Mouse (Mus musculus) limb, embryonic 11.5 days (tissue): ENCODE data around the gene Cited2. TPM values are rescaled to one million over a fixed set of nuclear protein-coding genes. Genes with fewer than 3 reads are reported as not detected.

ENCODE experiments used
- ATAC-seq: fragments of 200-750 bp; cut with Nextera tagmentation; 2 replicates; pipeline ENCODE4 v1.8.0; 2017; ENCODE audit warnings: low read depth; ENCODE audit not compliant: insufficient number of reproducible peaks, low FRiP score, low TSS enrichment
- DNase-seq: peaks from one replicate; pipeline ENCODE4 v3.0.0-alpha.2; 2015; ENCODE audit warnings: low spot score
- H3K27ac ChIP-seq: fragments of 300-500 bp; sonication (generic); replicated peaks from 2 replicates; pipeline ENCODE4 v1.5.1; 2014; ENCODE audit warnings: low read depth, mild to moderate bottlenecking, low read length
- H3K27me3 ChIP-seq: fragments of 300-500 bp; sonication (generic); 2 replicates; pipeline ENCODE4 v1.6.1; 2014; ENCODE audit warnings: mild to moderate bottlenecking, low read length, mixed read lengths; ENCODE audit not compliant: control insufficient read depth, insufficient read depth
- H3K36me3 ChIP-seq: fragments of 300-500 bp; sonication (generic); 2 replicates; pipeline ENCODE4 v1.6.1; 2014; ENCODE audit warnings: mild to moderate bottlenecking, low read length, moderate library complexity, mixed read lengths; ENCODE audit not compliant: control insufficient read depth, insufficient read depth
- H3K4me1 ChIP-seq: fragments of 300-500 bp; sonication (generic); 2 replicates; pipeline ENCODE4 v1.6.1; 2014; ENCODE audit warnings: low read length, mixed read lengths; ENCODE audit not compliant: control insufficient read depth, insufficient read depth
- H3K4me2 ChIP-seq: fragments of 300-500 bp; sonication (generic); 2 replicates; pipeline ENCODE4 v1.6.1; 2014; ENCODE audit warnings: low read depth, mild to moderate bottlenecking, moderate library complexity; ENCODE audit not compliant: severe bottlenecking
- H3K4me3 ChIP-seq: fragments of 300-500 bp; sonication (generic); 2 replicates; pipeline ENCODE4 v1.5.1; 2014; ENCODE audit warnings: low read depth, low read length
- H3K9ac ChIP-seq: fragments of 300-500 bp; sonication (generic); 2 replicates; pipeline ENCODE4 v1.6.1; 2014; ENCODE audit warnings: mild to moderate bottlenecking, low read length
- H3K9me3 ChIP-seq: fragments of 300-500 bp; sonication (generic); 2 replicates; pipeline ENCODE4 v1.6.1; 2016; ENCODE audit warnings: low read length; ENCODE audit not compliant: control insufficient read depth
- WGBS: fragments of 180-500 bp; shearing (Covaris S2); extraction: QIAGEN DNeasy Blood & Tissue Kit; methylation state at CpG from one replicate; pipeline ENCODE4 v1.1.7; 2014; 5-methylcytosine and 5-hydroxymethylcytosine counted together
- polyA plus RNA-seq: library from polyadenylated mRNA; unstranded; fragments of >200 nt; fragmentation: Nextera tagmentation; extraction: Ambion mirVana; gene quantifications from 2 replicates; pipeline ENCODE4 v1.2.1, GENCODE M21; 2014

The Cited2 gene
- polyA plus RNA-seq, 1 experiment from 2014 or later, result 73.1 TPM

- DNase-seq (no peak), ATAC-seq (no peak)
- H3K4me2 ChIP-seq, result peak overlapping the region; percentile 75; the same call in 1 of the 2 replicates
- no peaks in the 10 kb centered on the region for H3K27me3 ChIP-seq
- H3K4me1 ChIP-seq, result peaks cover 2% of the 10 kb centered on the region; the same call in 1 of the 2 replicates
- 84% methylated on average over 8 of the region's 8 CpGs for WGBS
- H3K36me3 ChIP-seq, result peaks cover 2% of the 10 kb centered on the region; the same call in 1 of the 2 replicates
- H3K27ac ChIP-seq, result peak overlapping the region; percentile 99
- peak overlapping the region; percentile 93; the same call in 1 of the 2 replicates for H3K4me3 ChIP-seq
- no peaks in the 10 kb centered on the region for H3K9me3 ChIP-seq
- no peak overlapping the region for H3K9ac ChIP-seq
Measured at GRCm38 (mm10) chr10:17720891-17721601, 2.0 kb upstream of the Cited2 start.

- H3K9me3 ChIP-seq, result no peaks in the 10 kb centered on the region
- peak; percentile 67 for DNase-seq
- peak overlapping the region; percentile 72 for H3K9ac ChIP-seq
- H3K27me3 ChIP-seq, result no peaks in the 10 kb centered on the region
- WGBS, result 0% methylated on average over 21 of the region's 21 CpGs
- peak overlapping the region; percentile 99 for H3K27ac ChIP-seq
- peak overlapping the region; percentile 75 for H3K4me2 ChIP-seq
- peaks cover 2% of the 10 kb centered on the region; the same call in 1 of the 2 replicates for H3K36me3 ChIP-seq
- H3K4me3 ChIP-seq, result peak overlapping the region; percentile 93
- ATAC-seq, result no peak
- H3K4me1 ChIP-seq, result peaks cover 7% of the 10 kb centered on the region; the same call in 1 of the 2 replicates
Measured at GRCm38 (mm10) chr10:17721602-17722121, 1.4 kb upstream of the Cited2 start.

DNA sequence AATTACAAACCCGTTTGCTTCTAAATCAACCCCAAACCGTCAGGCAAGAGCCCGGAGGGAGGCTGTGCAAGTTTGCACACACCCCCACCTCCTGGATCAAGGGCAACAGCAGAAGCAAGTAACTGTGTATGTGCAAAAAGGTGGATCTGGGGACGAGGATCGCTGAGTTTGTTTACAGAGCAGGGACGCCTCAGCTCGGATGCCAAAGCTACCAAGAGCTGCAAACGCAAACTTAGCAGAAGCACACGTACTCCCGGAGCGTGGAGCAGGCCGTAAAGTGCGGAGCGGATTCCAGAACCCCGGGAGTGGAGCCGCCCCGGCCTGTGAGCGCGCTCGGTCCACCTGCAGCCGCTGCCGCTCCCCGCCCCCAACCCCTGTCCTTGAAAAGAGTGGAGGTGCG, 860 bp upstream of the Cited2 start:
- peak overlapping the region; percentile 75 for H3K9ac ChIP-seq
- DNase-seq, result peak; percentile 95
- ATAC-seq, result peak; percentile 78
- peak overlapping the region; percentile 93 for H3K4me3 ChIP-seq
- peaks cover 2% of the 10 kb centered on the region; the same call in 1 of the 2 replicates for H3K36me3 ChIP-seq
- H3K9me3 ChIP-seq, result no peaks in the 10 kb centered on the region
- under 1% methylated on average over 24 of the region's 24 CpGs for whole genome bisulfite sequencing
- H3K27me3 ChIP-seq, result no peaks in the 10 kb centered on the region
- H3K4me1 ChIP-seq, result peaks cover 8% of the 10 kb centered on the region; the same call in 1 of the 2 replicates
- H3K4me2 ChIP-seq, result peak overlapping the region; percentile 75
- peak overlapping the region; percentile 99 for H3K27ac ChIP-seq

- peak; percentile 53 for ATAC-seq
Measured at GRCm38 (mm10) chr10:17723421-17723841, 413 bp downstream of the Cited2 start.

GRCm38 (mm10) chr10:17723871-17724741, 1.1 kb downstream of the Cited2 start:
- peak; percentile 68 for DNase-seq
- peak; percentile 5; the same call in 1 of the 2 replicates for ATAC-seq
- Histone ChIP-seq H3K4me1 (peaks cover 18% of the 10 kb centered on the region; the same call in 1 of the 2 replicates), H3K9ac (peak overlapping the region; percentile 97), H3K27ac (peak overlapping the region; percentile 99), H3K4me3 (peak overlapping the region; percentile 93), H3K9me3 (no peaks in the 10 kb centered on the region), H3K36me3 (peaks cover 2% of the 10 kb centered on the region; the same call in 1 of the 2 replicates), H3K27me3 (no peaks in the 10 kb centered on the region), H3K4me2 (peak overlapping the region; percentile 83)
- WGBS, result 0% methylated on average over 65 of the region's 65 CpGs

More at GRCm38 (mm10) chr10:17723421-17723841, 413 bp downstream of the Cited2 start:
- peaks cover 2% of the 10 kb centered on the region; the same call in 1 of the 2 replicates for H3K36me3 ChIP-seq
- peak overlapping the region; percentile 99 for H3K27ac ChIP-seq
- H3K27me3 ChIP-seq, result no peaks in the 10 kb centered on the region
- DNase-seq, result peak; percentile 81
- WGBS, result under 1% methylated on average over 30 of the region's 30 CpGs
- peak overlapping the region; percentile 97 for H3K9ac ChIP-seq
- H3K4me2 ChIP-seq, result peak overlapping the region; percentile 83
- H3K4me3 ChIP-seq, result peak overlapping the region; percentile 93
- peaks cover 16% of the 10 kb centered on the region; the same call in 1 of the 2 replicates for H3K4me1 ChIP-seq
- no peaks in the 10 kb centered on the region for H3K9me3 ChIP-seq

GRCm38 (mm10) chr10:17725037-17725584, 2.1 kb downstream of the Cited2 start:
- Histone ChIP-seq H3K36me3 (peaks cover 2% of the 10 kb centered on the region; the same call in 1 of the 2 replicates), H3K4me1 (peaks cover 18% of the 10 kb centered on the region; the same call in 1 of the 2 replicates), H3K27me3 (no peaks in the 10 kb centered on the region), H3K4me2 (peak overlapping the region; percentile 83), H3K9me3 (no peaks in the 10 kb centered on the region), H3K4me3 (peak overlapping the region; percentile 93), H3K9ac (peak overlapping the region; percentile 41; the same call in 1 of the 2 replicates), H3K27ac (no peak overlapping the region)
- 15% methylated on average over 8 of the region's 8 CpGs for WGBS
- no peak for DNase-seq
- no peak for ATAC-seq

- Histone ChIP-seq H3K4me2 (peak overlapping the region; percentile 44), H3K9me3 (no peaks in the 10 kb centered on the region), H3K27me3 (no peaks in the 10 kb centered on the region), H3K4me1 (peaks cover 18% of the 10 kb centered on the region; the same call in 1 of the 2 replicates), H3K4me3 (peak overlapping the region; percentile 12; the same call in 1 of the 2 replicates), H3K27ac (no peak overlapping the region), H3K9ac (no peak overlapping the region), H3K36me3 (peaks cover 2% of the 10 kb centered on the region; the same call in 1 of the 2 replicates)
- 24% methylated on average over 7 of the region's 7 CpGs for WGBS
- ATAC-seq (no peak), DNase-seq (peak; percentile 36)
Measured at GRCm38 (mm10) chr10:17725644-17726372, 2.8 kb downstream of the Cited2 start.
